Mouse (Mus musculus) ES-CJ7 (cell line): ENCODE data around the gene Plcxd1.

ENCODE experiments used
- DNase-seq: peaks from one replicate; pipeline ENCODE4 v3.0.0; 2011; ENCODE audit warnings: low read depth, low spot score

Plcxd1 gene

DNA sequence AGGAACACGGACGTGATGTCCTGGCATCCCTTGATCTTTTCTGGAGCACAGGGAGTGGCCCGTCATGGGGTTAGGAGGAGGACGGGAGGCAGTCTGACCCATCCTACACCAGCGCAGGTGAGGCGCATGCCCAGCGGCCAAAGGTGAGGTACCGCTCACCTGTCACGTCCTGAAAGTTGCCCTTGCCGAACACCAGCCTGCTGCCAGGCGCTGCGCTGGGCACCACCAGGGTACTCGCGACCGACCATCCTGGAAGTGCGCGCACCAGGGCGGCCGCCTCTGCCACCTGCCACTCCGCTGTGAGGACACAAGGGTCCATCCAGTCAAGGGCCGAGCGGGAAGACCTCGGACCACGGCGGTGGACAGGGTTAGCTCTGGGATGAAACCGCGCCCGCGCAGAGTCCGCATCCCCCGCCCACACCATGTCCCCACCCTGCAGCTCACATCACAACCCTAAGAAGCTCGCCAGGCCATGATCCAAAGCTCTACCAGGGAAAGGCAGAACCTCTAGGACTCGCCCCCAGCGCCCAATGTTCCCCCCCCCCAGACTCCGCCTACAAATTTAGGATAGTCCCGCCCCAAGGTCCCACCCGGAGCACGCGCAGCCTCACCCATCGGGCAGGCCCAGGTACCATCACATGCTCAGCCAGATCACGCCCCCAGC is 7.3 kb downstream of the Plcxd1 start:
- DNase-seq = no peak

DNA sequence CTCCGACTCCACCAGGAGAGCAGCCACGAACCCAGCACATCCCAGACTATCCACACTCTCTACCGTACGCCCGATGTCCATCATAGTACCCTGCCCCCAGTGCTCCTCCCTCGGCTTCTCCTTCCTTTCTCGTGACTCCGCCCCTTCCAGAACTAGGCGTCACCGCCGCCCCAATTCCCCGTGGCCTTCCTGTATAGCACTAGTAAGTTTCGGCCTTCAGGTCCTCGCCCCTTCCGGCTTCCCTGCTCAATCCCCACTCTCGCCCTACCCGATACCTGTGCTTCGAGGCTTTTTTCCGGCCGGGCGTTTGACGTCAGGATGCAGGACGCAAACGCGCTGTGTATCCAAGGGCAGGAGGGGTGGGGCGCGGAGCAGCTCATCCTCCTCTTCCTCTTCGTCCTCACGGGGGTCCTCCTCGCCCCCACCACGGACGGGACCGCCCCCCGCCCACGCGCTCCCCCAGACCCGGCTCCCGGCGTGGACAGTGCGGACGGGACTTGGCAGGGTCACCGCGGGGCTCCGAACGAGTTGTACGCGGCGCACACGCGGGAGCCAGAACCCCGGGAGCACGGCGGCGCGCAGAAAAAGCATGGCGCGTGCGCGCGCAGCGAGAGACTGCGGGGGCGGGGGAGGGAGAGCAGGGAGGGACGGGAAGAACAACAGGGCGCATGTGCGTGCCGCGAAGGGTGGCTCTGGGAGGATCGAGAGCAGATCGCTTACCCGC is 8.0 kb downstream of the Plcxd1 start, which contains the start of gene Gtpbp6:
Gtpbp6 (minus strand) TSS at position 617 of the 724 bp plus-strand sequence.
- DNase-seq = peak; percentile 99

DNA sequence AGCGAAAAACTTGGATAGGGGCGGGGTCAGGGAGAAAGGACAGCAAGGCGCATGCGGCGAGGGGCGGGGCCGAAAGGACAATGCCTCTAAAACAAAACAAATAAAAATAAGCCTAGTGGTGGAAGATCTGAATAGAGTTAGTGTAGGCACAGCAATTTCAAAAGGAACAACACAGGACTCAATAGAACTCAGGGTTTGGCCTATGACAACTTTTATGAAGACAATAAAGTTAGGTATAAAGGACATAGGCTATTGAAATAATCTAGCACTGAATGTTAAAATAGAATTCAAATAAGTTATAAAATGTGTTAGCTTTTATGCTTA is 8.5 kb downstream of the Plcxd1 start:
- DNase-seq = no peak

DNA sequence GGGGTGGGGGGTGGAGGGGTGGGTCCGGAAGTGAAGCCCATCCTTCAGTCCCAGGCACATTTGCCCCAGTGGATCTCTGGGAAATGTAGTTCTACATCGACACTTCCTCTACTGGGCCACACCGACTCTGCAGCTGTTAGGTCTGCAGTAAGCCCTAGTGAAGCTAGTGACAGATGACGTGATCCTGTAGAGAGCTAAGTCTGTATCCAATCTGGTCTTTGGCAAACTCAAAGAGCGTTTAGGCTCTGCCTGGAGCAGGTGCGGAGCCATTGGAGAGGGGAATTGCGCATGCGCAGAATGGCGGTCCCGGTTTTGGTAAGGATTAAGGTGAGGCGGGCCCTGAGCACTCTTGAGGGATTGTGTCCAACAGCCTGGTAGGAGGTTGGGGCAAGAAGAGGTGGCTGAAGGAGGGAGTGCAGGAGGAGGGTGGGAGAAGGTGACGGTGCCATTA is 10.2 kb downstream of the Plcxd1 start, which contains the start of gene Zfp605:
Zfp605 (plus strand) TSS at position 102 of the 451 bp plus-strand sequence.
- peak; percentile 93 for DNase-seq

DNA sequence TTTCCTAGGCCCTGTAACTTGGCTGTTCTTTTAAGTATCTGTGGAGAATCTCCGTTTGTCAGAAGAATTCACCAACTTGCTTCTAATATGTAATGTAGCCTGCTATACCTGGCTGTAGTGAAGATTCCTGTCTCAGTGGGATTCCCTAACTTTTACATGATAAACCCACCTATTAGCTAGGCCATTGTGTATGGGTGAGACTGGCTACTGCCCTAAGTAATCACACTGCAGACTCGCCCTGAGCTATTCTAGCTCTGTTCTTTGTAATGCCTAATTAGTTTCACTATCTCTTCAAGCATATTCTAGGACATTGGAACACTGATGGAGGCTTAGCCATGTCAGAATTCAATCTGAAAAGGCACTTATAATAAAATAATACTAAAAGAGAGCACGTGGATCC is 22.6 kb downstream of the Plcxd1 start:
- DNase-seq = peak; percentile 66

DNA sequence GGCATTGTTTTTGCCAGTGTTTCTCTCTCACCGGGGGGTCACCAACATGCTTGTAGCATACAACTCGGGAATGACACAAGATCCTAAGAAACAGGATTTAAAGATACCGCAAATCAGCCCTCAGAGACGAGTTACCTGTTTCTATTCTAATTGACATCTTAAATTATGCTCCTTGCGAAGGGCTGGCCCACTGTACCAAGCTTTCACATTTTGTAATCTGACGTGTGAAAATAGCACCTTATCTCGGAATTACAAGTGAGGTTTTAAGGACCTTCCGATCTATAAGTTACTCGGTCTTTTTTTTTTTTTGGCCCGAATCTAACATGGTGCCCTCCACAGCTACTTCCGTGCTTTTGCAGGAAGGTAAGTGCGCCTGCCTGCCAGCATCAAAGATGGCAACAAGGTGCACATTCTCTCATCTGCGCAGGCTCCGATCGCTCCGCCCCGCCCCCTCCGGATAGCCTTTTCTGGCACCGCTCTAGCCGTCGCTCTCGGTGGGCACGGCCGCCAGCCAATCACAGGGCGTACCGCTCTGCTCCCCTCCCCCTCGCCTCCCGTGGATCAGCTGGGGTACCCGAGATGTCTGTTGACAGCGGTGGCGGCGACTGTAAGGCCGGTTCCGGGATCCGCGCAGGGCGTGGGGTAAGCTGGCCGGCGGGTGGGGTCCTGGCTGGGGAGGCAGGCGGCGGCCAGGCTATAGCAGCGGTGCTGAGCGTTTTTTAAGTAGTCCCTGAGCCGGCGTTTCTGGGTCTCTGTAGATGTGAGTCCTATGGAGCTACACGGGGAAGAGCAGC is 35.7 kb downstream of the Plcxd1 start, which contains the start of gene Chfr:
Chfr (plus strand) TSS at position 550 of the 794 bp plus-strand sequence.
- peak; percentile 99 for DNase-seq

DNA sequence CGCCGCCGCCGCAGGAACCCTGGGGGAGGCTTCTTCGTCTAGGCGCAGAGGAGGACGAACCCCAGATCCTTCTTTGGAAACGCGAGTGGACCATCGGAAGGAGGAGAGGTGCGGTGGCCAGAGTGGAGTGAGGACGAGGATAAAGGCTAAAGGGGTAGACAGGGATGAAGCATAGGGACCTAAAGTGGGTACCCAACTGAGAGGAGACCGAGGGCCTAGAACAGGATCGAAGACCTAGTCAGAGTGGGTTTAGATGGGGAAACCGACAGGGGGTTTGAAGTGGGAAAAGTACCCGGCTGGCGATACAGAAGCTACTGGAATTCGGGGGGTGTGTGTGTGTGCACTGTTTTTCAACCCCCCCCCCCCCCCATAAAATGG is 36.3 kb downstream of the Plcxd1 start:
- DNase-seq = no peak

DNA sequence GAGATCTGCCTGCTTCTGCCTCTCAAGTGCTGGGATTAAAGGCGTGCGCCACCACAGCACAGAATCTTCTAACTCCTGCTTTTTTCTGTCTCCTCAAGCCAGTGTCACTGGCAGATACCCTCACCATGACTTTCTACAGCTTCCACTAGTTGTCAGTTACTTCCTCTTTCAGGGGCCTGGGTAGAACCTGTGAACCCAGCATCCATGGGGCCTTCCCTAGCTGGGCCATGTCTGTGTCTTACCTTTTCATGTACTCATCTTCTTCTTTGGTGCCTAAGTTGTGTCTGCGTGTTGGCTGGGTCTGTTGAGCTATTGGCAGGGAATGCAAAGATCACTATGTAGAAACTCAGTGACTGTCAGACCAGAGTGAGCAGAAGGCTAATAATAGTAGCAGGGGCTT is 38.0 kb downstream of the Plcxd1 start:
- DNase-seq = no peak

DNA sequence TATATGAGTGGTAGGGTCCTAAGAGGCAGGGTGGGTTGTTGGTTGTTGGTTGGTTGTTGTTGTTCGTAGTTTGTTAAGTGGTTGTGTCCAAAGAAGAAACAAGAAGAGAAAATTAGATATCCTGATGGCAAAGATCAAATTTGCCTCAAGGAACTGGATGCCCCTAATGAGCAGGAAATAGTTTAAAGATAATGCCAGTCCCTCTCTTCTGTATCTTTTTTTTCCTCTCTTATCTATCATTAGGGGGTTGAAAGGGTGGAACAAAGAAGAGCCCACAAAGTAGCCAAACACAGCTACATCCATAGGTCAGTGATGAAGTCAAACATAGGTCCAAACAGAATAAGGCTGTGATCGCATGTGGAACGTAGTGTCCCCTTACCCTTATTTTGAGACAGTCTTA is 39.6 kb downstream of the Plcxd1 start:
- no peak for DNase-seq

DNA sequence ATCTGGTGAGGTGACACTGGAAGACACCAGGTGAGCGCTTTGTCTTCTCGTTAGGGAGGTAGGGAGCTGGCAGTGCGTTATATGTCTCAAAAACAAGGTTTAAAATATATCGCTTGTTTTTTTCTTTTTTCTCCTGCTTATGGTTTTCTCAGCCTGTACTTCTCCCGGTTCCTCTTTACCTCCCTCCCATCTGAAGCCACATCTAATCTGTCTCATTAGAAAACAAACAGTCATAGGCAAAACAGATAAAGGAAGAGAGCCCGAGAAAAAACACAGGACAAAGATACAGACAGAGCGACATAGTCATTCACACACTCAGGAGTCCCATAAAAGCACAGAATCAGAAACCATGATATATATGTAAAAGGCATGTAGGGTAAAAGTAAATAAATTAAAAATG is 40.7 kb downstream of the Plcxd1 start:
- no peak for DNase-seq

DNA sequence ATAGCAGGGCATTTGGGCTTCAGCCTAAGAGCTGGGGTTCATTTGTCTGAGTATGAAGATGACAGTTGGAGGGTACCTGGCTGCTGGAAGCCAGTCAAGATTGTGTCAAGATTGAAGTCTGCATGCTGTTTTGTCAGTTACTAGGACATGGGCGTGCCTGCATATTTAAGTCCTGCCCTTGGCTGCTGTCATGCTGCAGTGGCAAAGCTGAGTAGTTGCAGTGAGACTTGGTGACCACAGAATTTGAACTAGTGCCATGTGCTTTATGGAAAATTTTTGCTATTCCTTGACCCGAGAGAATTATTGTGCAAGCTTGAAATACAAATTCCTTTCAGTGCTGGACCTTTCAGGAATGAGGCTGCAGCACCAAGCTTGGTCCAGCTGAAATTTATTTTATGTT is 42.5 kb downstream of the Plcxd1 start:
- DNase-seq = no peak

DNA sequence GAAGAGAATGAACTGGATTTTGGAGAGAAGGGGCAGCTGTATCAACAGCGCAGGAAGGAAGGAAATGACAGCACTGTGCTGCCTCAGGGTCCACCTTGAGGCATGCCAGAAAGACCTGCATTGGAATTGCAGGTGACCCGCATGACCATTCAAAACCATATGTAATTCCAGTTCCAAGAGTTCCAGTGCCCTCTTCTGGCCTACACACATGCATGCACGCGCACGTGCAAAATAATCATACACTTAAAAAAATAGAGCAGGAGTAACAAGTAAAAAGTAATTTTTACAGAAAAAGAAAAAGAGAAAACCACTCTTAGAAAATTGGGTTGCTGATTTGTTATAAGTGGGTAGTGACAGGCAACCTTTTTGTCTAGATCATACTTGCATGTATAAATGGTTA is 43.2 kb downstream of the Plcxd1 start:
- peak; percentile 25 for DNase-seq
